In the genomic region with DNA sequence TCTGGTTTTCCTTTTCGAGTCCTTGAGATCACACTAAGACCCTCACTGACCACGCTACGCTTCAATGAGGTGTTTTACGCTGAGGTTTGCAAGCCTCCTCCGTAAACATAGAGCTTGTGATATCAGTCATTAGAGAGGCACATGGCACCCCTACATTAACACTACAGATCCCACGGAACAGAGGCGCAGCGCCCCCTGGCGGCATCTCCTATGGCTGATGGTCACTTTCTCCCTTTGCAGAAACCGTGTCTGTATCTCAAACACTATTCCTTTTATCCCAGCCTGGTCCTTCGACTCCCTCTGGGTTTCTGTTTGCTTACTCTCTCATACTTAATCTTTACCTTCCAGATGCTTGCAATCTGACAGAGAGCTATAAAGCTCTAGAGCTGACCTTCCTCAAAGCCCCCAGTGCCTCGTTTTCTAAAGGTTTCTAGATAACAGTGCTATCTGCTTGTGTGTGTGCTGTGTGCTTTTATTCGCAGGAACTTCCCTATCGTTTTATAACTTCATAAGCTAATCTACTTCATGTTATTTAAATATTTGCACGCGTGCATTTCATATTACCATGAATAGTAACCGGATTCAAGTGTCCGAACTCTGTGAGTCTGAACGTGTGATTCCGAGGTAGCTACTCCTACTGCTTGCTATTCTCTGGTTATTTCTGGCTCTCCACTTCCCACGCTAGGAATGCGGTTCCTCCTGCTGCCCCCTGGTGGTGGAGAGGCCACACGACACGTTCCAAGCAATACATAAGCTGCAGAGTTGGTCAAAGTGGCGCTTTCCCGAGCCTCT, we compare ENCODE assay signal across 8 mouse cellular contexts. TPM values are rescaled to one million over a fixed set of nuclear protein-coding genes. Genes with fewer than 3 reads are reported as not detected.
DNase-seq lines count a peak whose midpoint lies in the region; ATAC-seq lines count a peak whose summit lies in the region.

No protein-coding gene starts in this region.

- peak; percentile 96 for DNase-seq in embryo, embryonic 10 days (ENCODE audit: low spot score)
- DNase-seq in gastrocnemius, postnatal 14 days, result peak; percentile 85
- DNase-seq in intestine, embryonic 14.5 days (ENCODE audit: low spot score), result peak; percentile 96
- peak; percentile 82 to 86 for DNase-seq in left cerebral cortex, postnatal 10 days (ENCODE audit: extremely low spot score in 1 of 2, low spot score in 2 of 2)
- DNase-seq in right cerebral cortex, postnatal 14 days, result peak; percentile 90
- DNase-seq in urinary bladder, postnatal 36 days (ENCODE audit: low spot score in 2 of 2), result peak; percentile 80 to 84

- H3K9ac ChIP-seq in intestine, embryonic 14.5 days (ENCODE audit: low read length), result no peak overlapping the region

- H3K4me3 ChIP-seq in intestine, embryonic 14.5 days (ENCODE audit: low read depth, low read length), result peak overlapping the region; percentile 3; the same call in 1 of the 2 replicates

- intact Hi-C loops in gastrocnemius, postnatal 14 days (cut with DNase I; ENCODE audit: low total_unique reads), result no loop called here
- intact Hi-C loops in left cerebral cortex, postnatal 10 days (cut with DNase I), result loop anchor here (5.0 to 10.0 kb wide), 2 partner anchors 379 to 629 kb away; no protein-coding TSS in a partner anchor

- no peaks in the 10 kb centered on the region for H3K27me3 ChIP-seq in intestine, embryonic 14.5 days (replicated peaks; ENCODE audit: control insufficient read depth, insufficient read depth, low read length)

- WGBS in intestine, embryonic 14.5 days, result 14% methylated on average over 26 of the region's 26 CpGs

- no peaks in the 10 kb centered on the region for H3K9me3 ChIP-seq in intestine, embryonic 14.5 days (ENCODE audit: control insufficient read depth, low read length)

- peak overlapping the region; percentile 35; the same call in 1 of the 2 replicates for H3K27ac ChIP-seq in intestine, embryonic 14.5 days (ENCODE audit: low read depth)

- peak overlapping the region; percentile 34 for H3K4me2 ChIP-seq in intestine, embryonic 14.5 days (ENCODE audit: low read length)

- ATAC-seq in activated CD4-positive, CD25-positive, alpha-beta regulatory T cell, adult 4 months, result peak; percentile 50
- peak; percentile 56 for ATAC-seq in intestine, embryonic 14.5 days (replicated peaks; ENCODE audit: low FRiP score, low TSS enrichment, low read depth)
- peak; percentile 92 for ATAC-seq in megakaryocyte progenitor cell, adult 5-6 weeks (replicated peaks; ENCODE audit: poor library complexity)

- no peaks in the 10 kb centered on the region for H3K36me3 ChIP-seq in intestine, embryonic 14.5 days (ENCODE audit: control insufficient read depth, insufficient read depth, low read length)

- H3K4me1 ChIP-seq in intestine, embryonic 14.5 days (replicated peaks; ENCODE audit: control insufficient read depth, insufficient read depth, low read length), result peaks cover 37% of the 10 kb centered on the region

RNA-seq across cellular contexts. Expression of a gene that starts 23.0 kb away (rescaled TPM):
- polyA plus RNA-seq in activated CD4-positive, CD25-positive, alpha-beta regulatory T cell, adult 4 months (2017; shearing (Covaris generic)), result under 1 TPM; 0.38 to 0.66 TPM
- 10 to 100 TPM; 88.3 to 90.4 TPM for total RNA-seq in gastrocnemius, postnatal 14 days (2021)
- 17.6 and 18.2 TPM in 2 replicates for polyA plus RNA-seq in intestine, embryonic 14.5 days (2014; fragmentation: Nextera tagmentation; extraction: Ambion mirVana)
- total RNA-seq in left cerebral cortex, postnatal 10 days (2021), result 1 to 10 TPM; 4.2 to 4.3 TPM
- 0.51 and 1.0 TPM in 2 replicates for total RNA-seq in megakaryocyte progenitor cell, adult 5-6 weeks (2015)
- 1.0 and 1.3 TPM in 2 replicates for total RNA-seq in megakaryocyte progenitor cell, adult 5-6 weeks (2017)

Comparison
In these comparisons a context has a peak if more than half of its experiments do, and no peak if none do; other contexts are left out.
1. Peak in every context shown above with its lines: DNase-seq, ATAC-seq, H3K4me3 ChIP-seq and H3K27ac ChIP-seq.
2. RNA of a gene that starts 23.0 kb away (total RNA-seq): 88.3 to 90.4 TPM in gastrocnemius, postnatal 14 days; 4.2 to 4.3 TPM in left cerebral cortex, postnatal 10 days and 0.51 to 1.3 TPM in megakaryocyte progenitor cell, adult 5-6 weeks; every median in the first group is over 10 times any median in the second.